Mouse (Mus musculus) left cerebral cortex, postnatal 10 days (tissue): ENCODE data around the gene Srm. TPM values are rescaled to one million over a fixed set of nuclear protein-coding genes. Genes with fewer than 3 reads are reported as not detected.

Experiments
- DNase-seq, 2 experiments: peaks; one replicate each; pipeline ENCODE4 v3.0.0; 2021 to 2022; ENCODE audit warnings: low spot score in 2 of 2, mixed read lengths in 1 of 2; ENCODE audit errors: extremely low spot score in 1 of 2
- intact Hi-C: fragments of 180-260 bp; cut with DNase I; formaldehyde crosslinking; loops from one replicate; pipeline ENCODE4 v1.15.1; 2025
- total RNA-seq, 2 experiments: library from RNA; stranded (reverse); gene quantifications; 2 replicates each; pipeline ENCODE4 v1.2.3; 2021

Srm gene
- total RNA-seq, 2 experiments from 2014 or later = 82.0 to 88.0 TPM

GRCm38 (mm10) chr4:148625756-148626622 is 34.7 kb downstream of the Srm start:
- intact Hi-C loops = no loop called here
- DNase-seq = peak in 1 of 2 experiments; percentile 63

DNA sequence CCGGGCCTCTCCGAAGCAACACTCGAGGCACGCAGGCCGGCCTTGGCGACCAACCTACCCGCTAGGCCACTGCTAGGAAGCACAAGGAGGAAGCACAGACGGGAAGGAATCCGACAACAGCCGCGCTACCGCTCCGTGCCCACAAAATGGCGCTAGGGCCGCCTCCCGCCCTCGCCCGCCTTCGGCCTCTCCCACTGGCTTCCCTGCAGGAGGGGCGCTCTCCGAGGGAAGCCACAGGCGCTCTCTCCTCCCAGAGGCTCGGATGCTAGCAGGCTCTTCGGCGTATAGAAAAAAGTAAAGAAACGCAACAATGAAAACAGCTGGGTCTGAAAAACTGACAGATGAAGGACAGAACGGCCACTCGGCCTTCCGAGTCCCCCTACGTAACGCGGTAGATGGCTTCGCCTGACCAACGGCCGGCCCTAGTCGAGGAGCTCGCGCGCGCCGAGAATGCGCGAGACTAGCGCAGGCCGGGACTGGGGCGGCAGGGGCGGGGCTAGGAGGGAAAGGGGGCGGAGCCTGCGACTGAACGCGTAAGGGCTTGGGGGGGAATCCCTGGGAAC is 35.4 kb downstream of the Srm start, which contains the start of gene Tardbp:
Gene Tardbp (minus strand): TSS at position 397 of the 563 bp plus-strand sequence.
- intact Hi-C loops = no loop called here
- peak; percentile 90 to 98 for DNase-seq

DNA sequence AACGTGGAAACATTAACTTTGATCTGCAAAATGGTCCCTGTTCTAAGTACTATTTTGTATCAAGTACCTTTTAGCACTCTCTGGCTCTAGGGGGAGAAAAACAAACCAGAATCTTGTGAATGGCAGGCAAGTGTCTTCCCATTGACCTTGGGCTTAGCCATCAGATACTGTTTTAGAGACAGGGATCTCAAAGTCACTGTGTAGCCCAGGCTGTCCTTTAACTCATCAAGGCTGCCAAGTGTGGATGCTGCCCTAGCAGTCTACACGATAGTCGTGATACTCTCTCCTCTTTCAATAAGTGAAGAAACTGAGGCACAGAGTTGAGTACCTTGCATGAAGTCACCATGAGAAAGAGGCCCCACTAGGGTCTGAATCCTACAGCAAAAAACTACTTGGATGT is 35.9 kb downstream of the Srm start:
- no peak for DNase-seq
- intact Hi-C loops = no loop called here

- no peak for DNase-seq
- intact Hi-C loops = no loop called here
Observed at GRCm38 (mm10) chr4:148632013-148632692, 40.9 kb downstream of the Srm start.

- intact Hi-C loops = no loop called here
- no peak for DNase-seq
Observed at GRCm38 (mm10) chr4:148633395-148634061, 42.2 kb downstream of the Srm start.

DNA sequence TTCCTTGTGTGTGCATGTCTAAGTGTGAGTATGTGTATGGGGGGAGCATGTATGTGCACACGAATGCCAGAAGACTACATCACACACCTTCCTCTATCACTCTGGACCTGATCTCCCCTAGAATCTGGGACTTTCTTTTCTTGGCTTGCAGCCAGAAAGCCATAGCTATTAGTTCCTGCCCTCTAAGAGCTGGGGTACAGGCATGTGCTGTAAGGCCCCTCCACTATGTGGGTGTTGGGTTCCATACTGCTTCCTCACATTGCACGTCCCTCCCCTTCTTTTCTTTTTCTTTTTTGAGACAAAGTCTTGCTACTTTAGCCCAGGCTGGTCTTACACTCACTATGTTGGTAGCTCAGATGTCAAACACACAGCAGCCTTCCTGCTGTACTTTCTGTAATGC is 44.0 kb downstream of the Srm start:
- intact Hi-C loops = no loop called here
- no peak for DNase-seq

- intact Hi-C loops = no loop called here
- DNase-seq = no peak
Observed at GRCm38 (mm10) chr4:148638302-148638701, 47.0 kb downstream of the Srm start.

DNA sequence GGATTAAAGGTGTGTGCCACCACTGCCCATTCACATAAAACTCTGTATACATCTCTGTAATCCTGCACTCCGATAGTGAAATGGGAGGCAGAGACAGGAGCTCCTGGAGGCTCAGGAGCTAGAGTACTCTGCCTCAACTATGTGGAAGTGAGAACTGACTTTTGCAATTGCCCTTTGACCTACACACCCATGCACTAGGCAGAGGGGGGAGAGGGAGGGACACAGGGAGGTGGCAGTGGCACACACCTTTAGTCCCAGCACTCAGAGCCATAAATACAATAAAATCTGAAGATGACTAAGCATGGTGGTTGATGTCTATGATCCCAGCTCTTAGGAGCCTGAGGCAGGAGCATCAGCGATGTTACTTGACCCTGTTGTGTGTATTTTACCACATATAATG is 48.2 kb downstream of the Srm start:
- intact Hi-C loops = no loop called here
- DNase-seq = no peak

DNA sequence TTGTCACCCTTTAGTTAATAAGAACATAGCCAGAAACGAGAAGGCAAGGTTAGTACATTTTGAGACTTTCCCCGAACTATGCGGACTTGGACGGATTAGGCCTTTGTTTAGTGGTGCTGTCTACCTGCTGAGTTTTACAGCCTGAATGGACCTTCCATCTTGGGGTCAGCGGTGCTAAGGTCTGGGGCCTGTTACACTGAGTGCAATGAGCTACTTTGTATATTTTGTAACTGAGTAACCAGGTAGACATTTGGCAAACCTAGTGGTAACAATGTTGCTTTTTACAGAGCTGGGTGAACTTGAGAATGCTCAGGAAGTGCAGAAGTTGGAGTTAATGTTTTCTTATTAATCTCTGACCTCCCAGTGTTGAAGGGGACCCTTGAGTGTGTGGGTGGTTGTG is 49.8 kb downstream of the Srm start:
- DNase-seq = no peak
- intact Hi-C loops = no loop called here

- no peak for DNase-seq
- intact Hi-C loops = no loop called here
Observed at GRCm38 (mm10) chr4:148643291-148644156, 52.2 kb downstream of the Srm start, which contains the start of gene Gm572. Gene Gm572 (plus strand): TSS chr4:148643317.

- intact Hi-C loops = no loop called here
- peak in 1 of 2 experiments; percentile 66 for DNase-seq
Observed at GRCm38 (mm10) chr4:148644157-148644511, 52.8 kb downstream of the Srm start.

Other genes starting within 250 kb of the Srm start
- gene Ubiad1, start 146.7 kb upstream of the Srm start, total RNA-seq = 1 to 10 TPM; 8.5 to 8.9 TPM
- gene Mtor, start 142.9 kb upstream of the Srm start, total RNA-seq = 10 to 100 TPM; 86.6 to 93.8 TPM
- gene Angptl7, start 91.0 kb upstream of the Srm start, total RNA-seq = under 1 TPM; 0.36 to 0.53 TPM
- 10 to 100 TPM; 54.1 to 56.6 TPM for gene Exosc10, start 33.1 kb upstream of the Srm start, total RNA-seq
- 1 to 10 TPM; 1.6 to 1.7 TPM for gene Masp2, start 11.1 kb downstream of the Srm start, total RNA-seq
- gene Tardbp, start 35.5 kb downstream of the Srm start, total RNA-seq = 100 to 1,000 TPM; 190 TPM
- not detected for gene Gm572, start 51.8 kb downstream of the Srm start, total RNA-seq
- gene Casz1, start 212.9 kb downstream of the Srm start, total RNA-seq = 1 to 10 TPM; 1.1 to 1.6 TPM